Mouse (Mus musculus) ES-E14 (cell line): ENCODE data around the gene Cxcr4. TPM values are rescaled to one million over a fixed set of nuclear protein-coding genes. Genes with fewer than 3 reads are reported as not detected.

Source experiments
- DNase-seq: peaks from one replicate; pipeline ENCODE4 v3.0.0-alpha.2; 2013; ENCODE audit warnings: low read depth, low spot score
- H3K27ac ChIP-seq: 2 replicates; pipeline ENCODE4 v1.5.1; 2012; ENCODE audit warnings: low read depth, mild to moderate bottlenecking, low read length, moderate library complexity, mixed read lengths; ENCODE audit not compliant: poor library complexity, insufficient read depth, severe bottlenecking
- H3K36me3 ChIP-seq: 2 replicates; pipeline ENCODE4 v1.6.1; 2012; ENCODE audit warnings: mild to moderate bottlenecking, low read length, moderate library complexity, mixed read lengths; ENCODE audit not compliant: control insufficient read depth, poor library complexity, insufficient read depth, severe bottlenecking
- H3K4me1 ChIP-seq, 2 experiments: fragments of 150-350 bp in 1 of 2; sonication (generic) in 1 of 2; 2 replicates each; pipeline ENCODE4 v1.6.1; 2012; ENCODE audit warnings: low read length in 2 of 2, mild to moderate bottlenecking in 1 of 2, mixed read lengths in 1 of 2; ENCODE audit not compliant: control insufficient read depth in 2 of 2, insufficient read depth in 2 of 2, poor library complexity in 1 of 2
- H3K4me3 ChIP-seq, 2 experiments: fragments of 150-350 bp in 1 of 2; sonication (generic) in 1 of 2; 2 replicates each; pipeline ENCODE4 v1.5.1; 2012; ENCODE audit warnings: low read length in 2 of 2, low read depth in 1 of 2, mild to moderate bottlenecking in 1 of 2, mixed read lengths in 1 of 2; ENCODE audit not compliant: insufficient read depth in 1 of 2, poor library complexity in 1 of 2, severe bottlenecking in 1 of 2
- H3K9ac ChIP-seq: 2 replicates; pipeline ENCODE4 v1.6.1; 2012; ENCODE audit warnings: low read depth, mild to moderate bottlenecking, low read length, mixed read lengths; ENCODE audit not compliant: poor library complexity, insufficient read depth, severe bottlenecking
- H3K9me3 ChIP-seq: fragments of 150-350 bp; sonication (generic); 2 replicates; pipeline ENCODE4 v1.6.1; 2012; ENCODE audit warnings: low read depth, mild to moderate bottlenecking, low read length; ENCODE audit not compliant: control insufficient read depth, insufficient read depth
- CHD2 ChIP-seq: IDR thresholded peaks from 2 replicates; pipeline ENCODE4 v1.6.1; 2014; ENCODE audit warnings: mild to moderate bottlenecking, low read depth, low read length, inconsistent platforms
- HCFC1 ChIP-seq: IDR thresholded peaks from 2 replicates; pipeline ENCODE4 v1.6.1; 2012; ENCODE audit warnings: low read length, inconsistent platforms, borderline replicate concordance; ENCODE audit not compliant: insufficient read depth
- MAFK ChIP-seq: IDR thresholded peaks from 2 replicates; pipeline ENCODE4 v1.6.1; 2014; ENCODE audit warnings: mild to moderate bottlenecking, low read depth, low read length, inconsistent platforms; ENCODE audit not compliant: insufficient read depth
- ZC3H11A ChIP-seq: IDR thresholded peaks from 2 replicates; pipeline ENCODE4 v1.6.1; 2012; ENCODE audit warnings: low read depth, mild to moderate bottlenecking, inconsistent platforms, low read length, borderline replicate concordance
- ZNF384 ChIP-seq: IDR thresholded peaks from 2 replicates; pipeline ENCODE4 v1.6.1; 2012; ENCODE audit warnings: low read depth, low read length, inconsistent platforms
- in situ Hi-C, 2 experiments: fragments of 600-800 bp; cut with MboI; formaldehyde crosslinking; loops; one replicate each; pipeline ENCODE4 v1.15.1; 2025; ENCODE audit warnings: low sequenced_read_pairs in 2 of 2, inconsistent platforms in 1 of 2; ENCODE audit not compliant: unreplicated experiment in 2 of 2
- total RNA-seq: library from RNA; depleted of rRNA; stranded (reverse); fragments of 300-350 nt; gene quantifications from 2 replicates; pipeline ENCODE4 v1.2.3, GENCODE M21; 2012

Cxcr4 gene
- total RNA-seq, 1 experiment = 2.6 TPM

GRCm38 (mm10) chr1:128594353-128595104 lies 2.4 kb upstream of the Cxcr4 start:
- Histone ChIP-seq H3K27ac (no peak overlapping the region), H3K9me3 (no peaks in the 10 kb centered on the region), H3K9ac (no peak overlapping the region), H3K4me3 (no peak overlapping the region), H3K4me1 (peaks cover 0 to 7% of the 10 kb centered on the region in 2 experiments; a peak in 2 of 4 replicates), H3K36me3 (no peaks in the 10 kb centered on the region)
- no peak for DNase-seq
- TF ChIP-seq HCFC1 (no peak), ZC3H11A (no peak), ZNF384 (no peak), CHD2 (no peak), MAFK (no peak)
- in situ Hi-C loops = no loop called here

DNA sequence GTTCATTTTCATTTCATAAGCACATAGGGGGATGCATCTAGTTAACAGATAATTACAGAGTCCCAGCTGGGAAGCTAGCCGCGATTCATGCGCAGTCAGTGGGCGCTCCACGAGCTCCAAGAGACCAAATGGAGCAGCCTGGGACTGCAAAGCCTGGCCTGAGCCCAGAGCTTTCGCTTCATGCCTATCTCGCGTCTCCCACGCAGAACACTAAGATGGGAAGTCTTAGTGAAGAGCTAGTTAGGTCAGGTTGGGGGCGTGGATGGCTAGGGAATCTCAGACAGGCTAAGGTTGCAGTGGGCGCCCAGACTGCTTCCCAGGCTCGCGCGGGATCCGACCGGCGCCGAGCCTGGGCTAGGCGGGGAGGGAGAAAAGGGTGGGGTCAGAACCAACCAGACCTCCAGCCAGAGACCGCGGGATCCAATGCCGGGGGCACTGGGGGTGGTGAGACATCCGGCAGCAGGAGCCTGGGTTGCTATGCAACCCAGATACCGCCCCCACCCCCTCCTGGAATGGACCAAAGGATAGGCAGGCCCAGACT lies 938 bp upstream of the Cxcr4 start:
- Histone ChIP-seq H3K9ac (peak overlapping the region; percentile 48; the same call in 1 of the 2 replicates), H3K36me3 (no peaks in the 10 kb centered on the region), H3K9me3 (no peaks in the 10 kb centered on the region), H3K27ac (no peak overlapping the region), H3K4me1 (peaks cover 0 to 7% of the 10 kb centered on the region in 2 experiments; a peak in 2 of 4 replicates), H3K4me3 (peak overlapping the region; percentile 43 to 65)
- DNase-seq = peak; percentile 65
- in situ Hi-C loops = no loop called here
- TF ChIP-seq CHD2 (no peak), ZNF384 (no peak), ZC3H11A (no peak), MAFK (no peak), HCFC1 (no peak)

DNA sequence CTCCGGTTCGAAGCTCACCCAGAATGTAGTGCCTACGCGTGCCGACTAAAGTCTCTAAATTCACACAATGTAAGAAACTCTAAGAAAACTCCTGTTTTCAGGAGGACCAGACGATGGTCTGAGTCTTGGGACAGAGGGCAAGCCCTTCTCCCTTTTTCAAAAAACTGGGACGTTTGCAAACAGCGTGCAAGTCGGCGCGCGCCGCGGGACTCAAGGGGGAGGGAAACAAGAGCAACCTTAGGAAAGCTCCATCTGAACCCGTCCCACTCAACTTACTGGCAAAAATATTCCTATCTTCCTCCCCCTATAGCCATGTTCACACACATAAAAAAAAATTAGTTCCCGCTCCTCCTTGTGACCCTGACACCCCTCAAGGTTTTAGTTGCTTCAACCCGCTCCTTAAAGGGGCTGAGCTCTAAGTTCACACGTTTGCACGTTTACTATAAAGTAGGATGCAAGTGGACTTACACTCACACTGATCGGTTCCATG lies 327 bp downstream of the Cxcr4 start:
- Histone ChIP-seq H3K4me1 (peaks cover 0 to 2% of the 10 kb centered on the region in 2 experiments; a peak in 1 of 4 replicates), H3K9me3 (no peaks in the 10 kb centered on the region), H3K36me3 (no peaks in the 10 kb centered on the region), H3K4me3 (peak overlapping the region; percentile 61 to 65), H3K9ac (peak overlapping the region; percentile 44), H3K27ac (no peak overlapping the region)
- TF ChIP-seq ZNF384 (no peak), CHD2 (no peak), HCFC1 (no peak), MAFK (no peak), ZC3H11A (no peak)
- in situ Hi-C loops = no loop called here
- peak; percentile 30 for DNase-seq

DNA sequence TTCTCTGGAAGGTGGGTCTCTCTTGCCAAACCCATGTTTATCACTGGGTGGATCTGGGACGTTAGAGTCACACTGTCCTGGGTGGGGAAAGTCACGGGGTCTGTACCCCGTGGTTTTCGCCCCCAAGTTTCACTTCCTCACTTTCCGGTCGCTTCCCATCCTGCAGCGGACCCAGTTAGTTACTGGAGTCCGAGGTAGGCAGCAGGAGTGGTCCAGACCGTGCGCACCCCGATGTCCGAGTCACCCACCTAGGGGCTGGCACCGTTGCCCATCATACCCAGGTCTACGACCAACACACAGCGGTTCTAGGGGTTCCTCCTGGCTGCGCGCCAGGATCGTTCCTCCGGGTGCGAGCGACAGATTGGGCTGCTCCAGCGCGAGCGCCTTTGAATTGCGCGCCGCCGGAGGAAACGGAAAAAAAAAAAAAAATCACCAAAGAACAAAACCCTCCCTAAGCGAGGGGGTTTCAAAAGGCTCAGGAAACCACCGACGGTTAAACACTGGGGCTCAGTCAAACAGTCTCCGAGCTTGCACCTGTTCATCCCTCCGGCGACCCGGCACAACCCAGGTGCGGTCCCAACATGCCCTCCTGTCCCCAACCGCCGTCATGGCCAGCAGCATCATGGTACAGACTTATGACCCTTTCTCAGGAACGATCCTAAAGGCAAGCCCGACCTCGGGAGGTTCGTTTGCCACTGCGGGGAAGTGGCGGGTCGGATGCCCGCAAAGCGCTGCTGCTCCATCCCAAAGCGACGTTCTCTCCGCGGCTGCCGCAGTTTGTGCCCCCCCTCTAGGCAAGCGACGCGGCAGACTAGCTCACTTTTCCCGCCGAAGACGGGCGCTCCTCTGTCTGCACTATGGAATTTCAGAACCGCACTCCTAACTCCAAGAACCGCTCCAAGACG lies 1.0 kb downstream of the Cxcr4 start:
- H3K36me3 ChIP-seq = no peaks in the 10 kb centered on the region
- H3K9me3 ChIP-seq = no peaks in the 10 kb centered on the region
- peak; percentile 15 for DNase-seq
- H3K4me1 ChIP-seq = peaks cover 0 to 2% of the 10 kb centered on the region in 2 experiments; a peak in 1 of 4 replicates
- H3K4me3 ChIP-seq = peak overlapping the region; percentile 61 to 65
- peak overlapping the region; percentile 44; the same call in 1 of the 2 replicates for H3K9ac ChIP-seq
- TF ChIP-seq CHD2 = no peak
- TF ChIP-seq ZNF384 = 0 out of 2 replicates have a peak, but pooled peaks have one; percentile 37
- no peak for TF ChIP-seq MAFK
- no peak for TF ChIP-seq ZC3H11A
- no peak for TF ChIP-seq HCFC1
- H3K27ac ChIP-seq = no peak overlapping the region
- in situ Hi-C loops = no loop called here
